Mouse (Mus musculus) inflammation-experienced regulatory T-cells (primary cell): ENCODE results near the gene Egfl7. TPM values are rescaled to one million over a fixed set of nuclear protein-coding genes. Genes with fewer than 3 reads are reported as not detected.

Experiments
- polyA plus RNA-seq, 2 experiments: library from polyadenylated mRNA; unstranded; fragments of 100-300 nt; shearing (Covaris generic); gene quantifications; one replicate each; pipeline ENCODE4 v1.2.1; 2017

Gene Egfl7
- polyA plus RNA-seq, result 1 to 10 TPM in 1 of 2 experiments, under 1 TPM in 1; 0.58 to 5.4 TPM

DNA sequence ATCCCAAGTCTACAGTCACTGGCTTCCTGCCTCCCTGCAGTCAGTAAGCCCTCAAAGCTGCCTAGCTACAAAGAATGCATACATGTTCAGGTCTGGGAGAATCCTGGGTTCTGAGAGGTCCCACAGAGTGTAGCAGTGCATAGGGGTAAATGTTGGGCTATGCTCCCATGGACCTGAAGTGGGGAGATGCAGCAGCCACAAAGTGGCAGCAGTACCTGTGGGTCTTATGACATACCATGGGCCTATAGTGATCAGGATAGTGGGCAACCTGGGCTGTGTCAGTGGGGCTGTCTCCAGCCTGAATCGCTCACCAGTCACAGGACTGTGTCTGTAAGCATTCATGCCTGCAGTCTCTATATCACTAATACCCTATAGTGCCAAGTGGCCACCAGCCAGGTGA lies at the start of gene Egfl7:
Gene Egfl7, plus strand, starts transcription at position 301 of the 400 bp plus-strand sequence.

DNA sequence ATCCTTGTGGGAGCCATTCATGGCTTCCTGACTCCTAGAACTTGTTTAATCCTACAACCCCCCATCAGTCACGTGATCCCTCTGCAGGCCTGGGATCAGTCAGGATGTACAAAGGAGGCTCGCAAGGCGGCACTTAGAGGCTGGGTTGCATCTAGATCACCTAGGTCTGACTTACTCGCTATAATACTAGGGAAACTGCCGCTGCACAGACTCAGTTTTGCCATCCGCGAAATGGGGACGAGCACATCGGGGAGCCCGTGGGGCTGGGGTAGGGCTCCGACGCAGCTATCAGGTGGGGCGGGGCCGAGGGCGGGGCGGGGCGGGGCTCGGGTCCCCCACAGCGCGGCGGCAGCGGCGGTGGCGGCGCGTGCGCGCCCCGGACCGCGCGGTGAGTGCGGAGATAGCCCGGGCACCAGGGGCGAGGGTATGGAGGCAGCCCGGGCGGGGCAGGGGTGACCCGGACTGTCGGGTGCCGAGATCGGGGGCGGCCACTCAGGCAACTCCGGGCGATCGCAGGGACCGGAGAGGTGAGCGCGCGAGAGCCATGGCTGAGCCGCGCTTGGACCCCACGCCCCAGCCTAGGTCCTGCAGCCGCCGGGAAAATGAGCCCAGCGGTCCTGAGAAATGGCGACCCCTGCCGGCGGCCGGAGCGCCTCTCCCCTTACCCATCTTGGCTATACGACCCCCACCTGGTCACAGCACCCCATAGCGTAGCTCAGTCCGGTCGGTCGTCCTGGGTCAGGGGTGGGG lies 6.7 kb downstream of the Egfl7 start, which contains the start of gene Gm20532:
Gene Gm20532, plus strand, starts transcription at position 346 of the 750 bp plus-strand sequence.

DNA sequence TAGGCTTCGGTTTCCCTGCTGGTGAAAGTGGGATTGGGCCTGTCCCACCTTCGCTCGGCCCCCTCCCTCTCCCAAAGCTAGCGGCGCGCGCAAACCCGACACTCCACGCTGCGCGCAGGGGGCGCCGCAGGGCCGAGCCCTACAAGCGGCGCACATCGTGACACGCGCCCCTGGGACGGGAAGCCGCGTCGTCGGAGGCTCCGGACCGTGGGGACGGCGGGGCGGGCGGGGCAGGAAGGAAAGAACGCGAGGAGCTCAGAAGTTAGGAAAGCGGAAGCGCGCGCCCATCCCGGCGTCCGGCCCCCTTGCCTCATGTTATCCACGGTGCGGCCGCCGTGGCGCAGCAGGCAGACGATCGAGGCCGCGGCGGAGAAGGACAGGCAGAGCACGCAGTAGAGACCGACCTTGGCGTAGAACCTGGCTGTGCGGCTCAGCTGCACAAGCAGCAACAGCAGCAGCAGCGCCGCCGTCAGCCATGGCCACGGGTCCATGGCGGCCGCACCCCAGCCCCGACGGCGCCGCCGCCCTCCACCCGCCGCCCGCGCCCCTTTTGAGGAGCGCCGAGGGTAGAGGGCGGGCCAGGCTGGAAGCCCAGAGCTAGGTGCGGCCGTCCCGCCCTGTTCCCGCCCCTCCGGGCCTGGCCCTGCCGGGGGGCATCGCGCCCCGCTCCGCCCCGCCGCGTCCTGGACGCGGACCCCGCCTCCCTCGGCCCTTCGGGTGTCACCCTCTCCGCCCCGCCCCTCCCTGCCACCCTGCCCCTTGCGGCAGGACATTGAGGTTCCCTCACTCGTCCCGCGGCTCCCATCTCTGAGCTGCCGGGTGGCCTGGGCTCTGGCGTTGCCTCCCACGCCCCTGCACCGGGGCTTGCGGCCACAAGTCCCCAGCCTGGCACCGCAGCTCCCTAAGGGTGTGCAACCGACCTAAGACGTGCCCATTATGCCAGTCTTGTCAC lies 24.2 kb downstream of the Egfl7 start, which contains the start of gene Agpat2:
Gene Agpat2, minus strand, starts transcription at position 698 of the 952 bp plus-strand sequence.

DNA sequence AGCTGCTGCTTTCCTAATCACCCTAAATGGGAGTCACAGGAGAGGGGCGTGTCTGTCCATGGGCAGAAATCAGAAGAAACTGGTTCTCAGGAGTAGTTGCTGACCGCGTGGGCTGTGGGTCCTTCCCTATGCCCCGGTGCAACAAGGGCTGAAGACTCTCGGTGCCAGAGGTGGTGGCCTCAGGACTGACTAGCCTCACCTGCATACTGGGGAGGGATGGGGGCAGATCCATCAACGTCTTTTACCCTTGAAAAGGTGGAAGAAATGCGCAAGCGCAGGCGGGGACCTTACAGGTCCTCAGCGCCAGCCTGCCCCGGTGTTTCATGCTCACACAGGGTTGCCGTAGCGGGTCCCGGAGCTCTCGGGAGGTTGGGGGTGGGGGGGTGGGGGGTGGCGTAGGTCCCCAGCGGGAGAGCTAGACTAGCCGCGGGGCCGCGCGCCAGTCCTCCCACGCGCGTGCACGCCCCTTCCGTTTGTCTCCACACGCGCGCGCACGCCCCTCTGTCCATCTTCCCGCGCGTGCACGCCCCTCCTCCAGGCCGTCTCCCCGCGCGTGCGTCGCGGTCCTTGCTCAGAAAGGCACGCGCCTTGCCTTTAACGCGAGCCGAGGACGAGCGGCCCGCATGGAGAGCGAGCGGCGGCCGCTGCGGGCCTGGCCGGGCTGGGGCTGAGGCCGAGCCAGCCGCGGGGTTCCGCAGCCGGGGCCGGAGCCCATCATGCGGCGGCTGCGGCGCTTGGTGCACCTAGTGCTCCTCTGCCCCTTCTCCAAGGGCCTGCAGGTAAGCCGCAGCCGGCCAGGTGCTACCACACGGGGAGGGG lies 48.3 kb downstream of the Egfl7 start, which contains the start of gene Fam69b:
Gene Fam69b, plus strand, starts transcription at position 537 of the 819 bp plus-strand sequence.

Other genes with a start within 250 kb of the Egfl7 start
- gene Dnlz, start 227.9 kb upstream of the Egfl7 start, polyA plus RNA-seq, result 10 to 100 TPM; 14.8 to 17.5 TPM
- gene Card9, start 219.1 kb upstream of the Egfl7 start, polyA plus RNA-seq, result 1 to 10 TPM in 1 of 2 experiments, under 1 TPM in 1; 0.86 to 1.5 TPM
- gene Snapc4, start 199.4 kb upstream of the Egfl7 start, polyA plus RNA-seq, result 10 to 100 TPM; 42.2 to 48.5 TPM
- 100 to 1,000 TPM; 153 to 198 TPM for gene Entr1, start 190.7 kb upstream of the Egfl7 start, polyA plus RNA-seq
- gene Pmpca, start 190.7 kb upstream of the Egfl7 start, polyA plus RNA-seq, result 100 to 1,000 TPM; 102 to 119 TPM
- 10 to 100 TPM; 36.2 to 49.9 TPM for gene Inpp5e, start 170.8 kb upstream of the Egfl7 start, polyA plus RNA-seq
- 10 to 100 TPM; 50.1 to 53.9 TPM for gene Sec16a, start 134.8 kb upstream of the Egfl7 start, polyA plus RNA-seq
- 10 to 100 TPM; 44.0 to 51.0 TPM for gene Notch1, start 63.4 kb upstream of the Egfl7 start, polyA plus RNA-seq
- not detected for gene Gm20532, start 6.6 kb downstream of the Egfl7 start, polyA plus RNA-seq
- gene Agpat2, start 24.4 kb downstream of the Egfl7 start, polyA plus RNA-seq, result 10 to 100 TPM; 24.4 to 58.1 TPM
- gene Fam69b, start 48.4 kb downstream of the Egfl7 start, polyA plus RNA-seq, result 1 to 10 TPM; 7.6 to 8.5 TPM
- gene Lcn4, start 91.3 kb downstream of the Egfl7 start, polyA plus RNA-seq, result 1 to 10 TPM in 1 of 2 experiments, under 1 TPM in 1; 0.20 to 2.2 TPM